Mouse (Mus musculus) CH12.LX (cell line): ENCODE measurements around the gene Tas2r134. TPM values are rescaled to one million over a fixed set of nuclear protein-coding genes. Genes with fewer than 3 reads are reported as not detected.

Experiments used
- DNase-seq: peaks from one replicate; pipeline ENCODE4 v3.0.0-alpha.2; 2013; ENCODE audit errors: extremely low read depth
- H3K27ac ChIP-seq: 2 replicates; pipeline ENCODE4 v1.5.1; 2012; ENCODE audit warnings: low read depth, mild to moderate bottlenecking, control low read depth, moderate library complexity; ENCODE audit not compliant: insufficient read depth
- H3K27me3 ChIP-seq: replicated peaks from 2 replicates; pipeline ENCODE3; 2012; ENCODE audit warnings: inconsistent platforms
- H3K36me3 ChIP-seq, 2 experiments: replicated peaks in 1 of 2; 2 replicates each; pipeline versions ENCODE3 to v1.6.1; 2012; ENCODE audit warnings: inconsistent platforms in 1 of 2, low read length in 1 of 2, mild to moderate bottlenecking in 1 of 2, mixed read lengths in 1 of 2, moderate library complexity in 1 of 2; ENCODE audit not compliant: control insufficient read depth in 1 of 2, insufficient read depth in 1 of 2
- H3K4me1 ChIP-seq, 2 experiments: 2 replicates each; pipeline ENCODE4 v1.6.1; 2012; ENCODE audit warnings: inconsistent platforms in 1 of 2, moderate library complexity in 1 of 2; ENCODE audit not compliant: insufficient read depth in 2 of 2, control insufficient read depth in 1 of 2
- H3K4me2 ChIP-seq: 2 replicates; pipeline ENCODE4 v1.6.1; 2012; ENCODE audit warnings: low read depth, mild to moderate bottlenecking, control low read depth; ENCODE audit not compliant: poor library complexity, insufficient read depth, severe bottlenecking
- H3K4me3 ChIP-seq, 3 experiments: fragments of 150-350 bp in 1 of 3; sonication (generic) in 1 of 3; replicated peaks in 1 of 3; 2 replicates each; pipeline versions ENCODE3 to v1.5.1; 2011 to 2012; ENCODE audit warnings: low read depth in 2 of 3, low read length in 2 of 3, mild to moderate bottlenecking in 2 of 3, moderate library complexity in 2 of 3, control low read depth in 1 of 3, improper control_type of control experiment in 1 of 3, inconsistent platforms in 1 of 3, mixed read lengths in 1 of 3; ENCODE audit not compliant: poor library complexity in 1 of 3
- H3K79me2 ChIP-seq: replicated peaks from 2 replicates; pipeline ENCODE4 v1.6.1; 2012; ENCODE audit warnings: mild to moderate bottlenecking, moderate library complexity; ENCODE audit not compliant: control insufficient read depth, poor library complexity, insufficient read depth, severe bottlenecking; ENCODE audit errors: extremely low read depth
- H3K9ac ChIP-seq: 2 replicates; pipeline ENCODE4 v1.6.1; 2012; ENCODE audit warnings: low read depth, mild to moderate bottlenecking, control low read depth, moderate library complexity; ENCODE audit not compliant: insufficient read depth
- H3K9me3 ChIP-seq: replicated peaks from 2 replicates; pipeline ENCODE3; 2012; ENCODE audit warnings: low read length, inconsistent platforms, mixed read lengths
- BHLHE40 ChIP-seq: IDR thresholded peaks from 2 replicates; pipeline ENCODE4 v1.6.1; 2011; ENCODE audit warnings: mild to moderate bottlenecking, low read depth, low read length, improper control_type of control experiment
- CHD2 ChIP-seq: IDR thresholded peaks from 2 replicates; pipeline ENCODE4 v1.6.1; 2011; ENCODE audit warnings: low read length, improper control_type of control experiment
- GABPA ChIP-seq: IDR thresholded peaks from 2 replicates; pipeline ENCODE4 v1.6.1; 2012; ENCODE audit warnings: low read depth, low read length, improper control_type of control experiment, inconsistent platforms; ENCODE audit not compliant: insufficient replicate concordance
- HCFC1 ChIP-seq: IDR thresholded peaks from 2 replicates; pipeline ENCODE4 v1.6.1; 2012; ENCODE audit warnings: low read depth, mild to moderate bottlenecking, inconsistent platforms, low read length, improper control_type of control experiment
- JUND ChIP-seq: conservative IDR thresholded peaks from 2 replicates; pipeline ENCODE4 v1.6.1; 2011; ENCODE audit warnings: low read depth, low read length, improper control_type of control experiment
- KAT2A ChIP-seq: IDR thresholded peaks from 2 replicates; pipeline ENCODE4 v1.6.1; 2012; ENCODE audit warnings: low read length, improper control_type of control experiment, inconsistent platforms; ENCODE audit not compliant: insufficient replicate concordance
- MAZ ChIP-seq: IDR thresholded peaks from 2 replicates; pipeline ENCODE4 v1.6.1; 2012; ENCODE audit warnings: low read depth, mild to moderate bottlenecking, inconsistent platforms, low read length, improper control_type of control experiment, moderate library complexity
- MEF2A ChIP-seq: IDR thresholded peaks from 2 replicates; pipeline ENCODE4 v1.6.1; 2014; ENCODE audit warnings: low read depth, mild to moderate bottlenecking, inconsistent platforms, low read length, improper control_type of control experiment, borderline replicate concordance
- MXI1 ChIP-seq: IDR thresholded peaks from 2 replicates; pipeline ENCODE4 v1.6.1; 2011; ENCODE audit warnings: mild to moderate bottlenecking, low read depth, low read length, improper control_type of control experiment
- NELFE ChIP-seq: IDR thresholded peaks from 2 replicates; pipeline ENCODE4 v1.6.1; 2011; ENCODE audit warnings: low read depth, low read length, improper control_type of control experiment
- NRF1 ChIP-seq: IDR thresholded peaks from 2 replicates; pipeline ENCODE4 v1.6.1; 2014; ENCODE audit warnings: low read depth, mild to moderate bottlenecking, inconsistent platforms, low read length, improper control_type of control experiment, moderate library complexity
- RCOR1 ChIP-seq: conservative IDR thresholded peaks from 2 replicates; pipeline ENCODE4 v1.6.1; 2012; ENCODE audit warnings: low read depth, mild to moderate bottlenecking, inconsistent platforms, low read length, improper control_type of control experiment
- SMC3 ChIP-seq: IDR thresholded peaks from 2 replicates; pipeline ENCODE4 v1.6.1; 2011; ENCODE audit warnings: low read depth, low read length, improper control_type of control experiment
- TBP ChIP-seq: conservative IDR thresholded peaks from 2 replicates; pipeline ENCODE4 v1.6.1; 2011; ENCODE audit warnings: low read depth, low read length, improper control_type of control experiment
- UBTF ChIP-seq: IDR thresholded peaks from 2 replicates; pipeline ENCODE4 v1.6.1; 2012; ENCODE audit warnings: low read depth, mild to moderate bottlenecking, inconsistent platforms, low read length, improper control_type of control experiment, moderate library complexity
- USF2 ChIP-seq: conservative IDR thresholded peaks from 2 replicates; pipeline ENCODE4 v1.6.1; 2011; ENCODE audit warnings: low read depth, low read length, improper control_type of control experiment
- ZC3H11A ChIP-seq: IDR thresholded peaks from 2 replicates; pipeline ENCODE4 v1.6.1; 2012; ENCODE audit warnings: low read depth, mild to moderate bottlenecking, inconsistent platforms, low read length, improper control_type of control experiment
- ZKSCAN1 ChIP-seq: IDR thresholded peaks from 2 replicates; pipeline ENCODE4 v1.6.1; 2012; ENCODE audit warnings: low read depth, inconsistent platforms, low read length, improper control_type of control experiment, borderline replicate concordance
- ZMIZ1 ChIP-seq: IDR thresholded peaks from 2 replicates; pipeline ENCODE4 v1.6.1; 2012; ENCODE audit warnings: low read depth, mild to moderate bottlenecking, inconsistent platforms, low read length, improper control_type of control experiment
- dilution Hi-C: fragments of 300-500 bp; cut with MboI; formaldehyde crosslinking; loops from 2 replicates; pipeline ENCODE4 v1.14.3; 2020; ENCODE audit warnings: low sequenced_read_pairs; ENCODE audit not compliant: extremely low pct_unique_long_range_greater_than_20kb, extremely low pct_ligation_motif_present
- in situ Hi-C: fragments of 300-500 bp; cut with MboI; formaldehyde crosslinking; loops from 3 replicates; pipeline ENCODE4 v1.14.3; 2019; ENCODE audit warnings: low sequenced_read_pairs, low pct_ligation_motif_present, low pct_unique_long_range_greater_than_20kb, mixed read lengths
- polyA plus RNA-seq: library from polyadenylated mRNA; unstranded; fragments of >175 nt; gene quantifications from 2 replicates; pipeline ENCODE4 v1.2.1, GENCODE M21; 2012; ENCODE audit warnings: low read depth; ENCODE audit not compliant: insufficient read length
- total RNA-seq, 2 experiments: library from RNA; depleted of rRNA; stranded (reverse); fragments of 300-350 nt in 1 of 2; fragments of >200 nt in 1 of 2; gene quantifications; 2 replicates each; pipeline ENCODE4 v1.2.3; 2012 to 2014

Gene Tas2r134
- total and polyA plus RNA-seq, 3 experiments, result not detected

- H3K4me2 ChIP-seq, result no peak overlapping the region
- no peaks in the 10 kb centered on the region for H3K79me2 ChIP-seq
- H3K9me3 ChIP-seq, result no peaks in the 10 kb centered on the region
- dilution Hi-C loops (no loop called here), in situ Hi-C loops (no loop called here)
- TF ChIP-seq HCFC1, result no peak
- TF ChIP-seq ZKSCAN1, result no peak
- TF ChIP-seq RCOR1, result no peak
- TF ChIP-seq JUND, result no peak
- no peak for TF ChIP-seq KAT2A
- TF ChIP-seq MAZ, result no peak
- TF ChIP-seq MXI1, result no peak
- no peak for TF ChIP-seq CHD2
- no peak for TF ChIP-seq ZMIZ1
- TF ChIP-seq SMC3, result no peak
- no peak for TF ChIP-seq UBTF
- no peak for TF ChIP-seq NELFE
- no peak for TF ChIP-seq ZC3H11A
- TF ChIP-seq BHLHE40, result no peak
- no peak for TF ChIP-seq GABPA
- TF ChIP-seq USF2, result no peak
- no peak for TF ChIP-seq MEF2A
- no peak for TF ChIP-seq NRF1
- no peak for DNase-seq
- no peaks in the 10 kb centered on the region for H3K27me3 ChIP-seq
- H3K4me1 ChIP-seq, result no peaks in the 10 kb centered on the region
- no peak overlapping the region for H3K27ac ChIP-seq
- no peaks in the 10 kb centered on the region for H3K36me3 ChIP-seq
- H3K4me3 ChIP-seq, result no peak overlapping the region
- H3K9ac ChIP-seq, result no peak overlapping the region
Observed at GRCm38 (mm10) chr2:51649887-51650286, 22.6 kb downstream of the Tas2r134 start.

DNA sequence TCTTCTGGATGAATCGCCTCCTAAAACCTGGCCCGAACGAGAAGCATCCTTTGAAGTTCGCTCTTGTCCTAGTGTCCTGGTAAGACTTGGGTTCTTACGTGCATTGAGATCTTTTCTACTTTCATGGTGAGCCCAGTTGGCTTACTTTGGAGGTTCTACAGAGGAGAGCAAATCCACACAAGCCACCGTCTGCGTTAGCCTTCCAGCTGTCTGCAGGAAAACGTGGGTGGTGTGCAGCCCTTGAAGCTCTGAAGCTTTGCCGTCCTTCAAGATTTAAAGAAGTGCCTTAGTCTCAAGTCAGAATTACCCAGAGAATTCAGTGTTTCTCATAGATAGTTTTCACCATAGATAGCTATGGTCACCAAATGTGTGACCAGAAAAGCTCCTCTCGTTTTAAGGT is 24.8 kb downstream of the Tas2r134 start:
- no peak overlapping the region for H3K9ac ChIP-seq
- no peaks in the 10 kb centered on the region for H3K9me3 ChIP-seq
- no peaks in the 10 kb centered on the region for H3K4me1 ChIP-seq
- dilution Hi-C loops (no loop called here), in situ Hi-C loops (no loop called here)
- no peaks in the 10 kb centered on the region for H3K79me2 ChIP-seq
- no peaks in the 10 kb centered on the region for H3K27me3 ChIP-seq
- no peak overlapping the region for H3K27ac ChIP-seq
- no peak overlapping the region for H3K4me3 ChIP-seq
- no peak for TF ChIP-seq TBP
- no peak for DNase-seq
- no peak overlapping the region for H3K4me2 ChIP-seq
- no peaks in the 10 kb centered on the region for H3K36me3 ChIP-seq
